Mouse (Mus musculus) granulocyte monocyte progenitor cell, adult 5-6 weeks (primary cell): ENCODE measurements around the gene Cacna2d3. TPM values are rescaled to one million over a fixed set of nuclear protein-coding genes. Genes with fewer than 3 reads are reported as not detected.

Experiments used
- ATAC-seq: replicated peaks from 2 replicates; pipeline ENCODE4 v1.8.0; 2016; ENCODE audit warnings: mild to moderate bottlenecking, moderate TSS enrichment, inconsistent platforms; ENCODE audit not compliant: poor library complexity, severe bottlenecking
- total RNA-seq, 2 experiments: library from RNA; stranded (forward) in 1 of 2; stranded (reverse) in 1 of 2; fragments of 200-712, 200-1000 nt in 1 of 2; fragments of >200 nt in 1 of 2; fragmentation: Nextera tagmentation in 1 of 2; gene quantifications; 2 replicates each; pipeline ENCODE4 v1.2.3; 2014 to 2017

Cacna2d3 gene
- total RNA-seq, 2 experiments from 2014 or later = not detected

DNA sequence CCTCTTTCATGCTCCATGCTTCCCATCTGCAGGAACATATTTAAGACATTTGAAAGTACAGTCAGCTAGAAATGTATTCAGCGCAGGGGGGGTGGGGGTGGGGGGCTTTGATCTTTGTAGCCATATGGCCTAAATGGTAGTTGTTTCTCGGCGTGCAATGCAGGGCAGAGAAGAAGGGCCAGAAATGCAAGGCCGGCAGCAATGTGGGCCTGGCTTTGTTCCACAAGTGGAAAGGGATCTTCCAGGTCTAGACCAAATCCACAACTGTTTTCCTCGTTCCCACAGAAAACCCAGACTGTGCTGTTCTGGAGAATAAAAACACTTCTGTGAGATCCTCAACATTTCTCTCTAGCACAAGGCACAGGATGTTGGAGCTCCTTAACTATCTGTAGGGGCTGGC lies 537.9 kb downstream of the Cacna2d3 start:
- ATAC-seq = no peak

GRCm38 (mm10) chr14:29179397-29179888 lies 542.2 kb downstream of the Cacna2d3 start:
- no peak for ATAC-seq

GRCm38 (mm10) chr14:29178695-29179396 lies 542.8 kb downstream of the Cacna2d3 start:
- ATAC-seq = no peak

DNA sequence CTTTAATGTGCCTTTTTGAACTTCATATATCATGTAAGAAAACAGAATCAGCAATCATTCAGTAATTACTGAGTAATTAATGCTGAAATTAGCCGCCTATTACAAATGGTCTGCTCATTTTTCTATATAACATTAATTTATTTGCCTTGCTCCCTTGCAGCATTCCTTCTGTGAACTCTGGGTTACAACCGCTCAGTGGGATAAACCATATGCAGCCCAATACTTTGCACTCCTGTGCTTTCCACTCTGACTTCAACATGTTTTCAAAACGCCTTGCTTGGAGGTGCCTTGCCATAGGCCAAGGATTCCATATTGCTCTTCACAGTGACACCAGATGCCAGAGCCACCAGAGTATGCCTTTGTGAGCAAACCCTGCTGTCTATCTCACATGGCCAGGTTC lies 546.9 kb downstream of the Cacna2d3 start:
- no peak for ATAC-seq

- no peak for ATAC-seq
Measured at GRCm38 (mm10) chr14:29172207-29172606, 549.5 kb downstream of the Cacna2d3 start.

DNA sequence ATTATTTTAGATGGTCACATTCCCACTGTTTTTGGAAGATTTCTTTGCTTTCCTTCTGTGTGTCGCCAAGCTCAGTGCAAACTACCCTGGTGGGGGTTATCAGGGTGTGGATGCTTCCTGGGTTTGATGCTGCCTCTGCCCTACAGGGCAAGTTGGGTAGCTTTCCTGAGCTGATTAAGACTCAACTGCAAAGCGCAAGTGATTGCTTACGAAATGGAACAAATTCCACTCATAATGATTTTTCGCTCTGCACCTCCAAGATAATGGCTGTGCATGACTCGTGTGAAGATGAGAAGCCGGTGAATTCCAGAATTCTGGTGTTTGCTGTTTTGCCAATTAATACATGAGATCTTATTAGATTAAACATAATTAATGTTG lies 557.0 kb downstream of the Cacna2d3 start:
- no peak for ATAC-seq

GRCm38 (mm10) chr14:29163998-29164652 lies 557.5 kb downstream of the Cacna2d3 start:
- ATAC-seq = no peak

DNA sequence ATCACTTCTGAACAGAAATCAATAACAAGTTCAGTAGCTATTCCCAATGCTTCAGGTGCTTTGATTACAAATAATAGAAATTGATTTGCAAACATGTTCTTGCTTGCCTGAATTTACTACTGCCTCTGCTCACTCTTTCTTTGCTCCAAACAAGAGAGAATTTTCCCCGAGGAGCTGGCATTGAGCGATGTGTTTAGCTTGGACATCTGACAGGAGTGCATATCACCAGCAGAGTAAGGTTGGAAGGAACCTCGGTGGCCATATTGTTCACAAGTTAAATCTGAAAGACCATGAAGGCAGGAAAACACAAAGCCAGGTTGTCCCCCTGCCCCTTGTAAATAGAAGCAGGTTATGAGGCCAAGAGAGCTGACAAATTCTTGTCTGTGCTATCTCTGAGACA lies 561.9 kb downstream of the Cacna2d3 start:
- no peak for ATAC-seq

DNA sequence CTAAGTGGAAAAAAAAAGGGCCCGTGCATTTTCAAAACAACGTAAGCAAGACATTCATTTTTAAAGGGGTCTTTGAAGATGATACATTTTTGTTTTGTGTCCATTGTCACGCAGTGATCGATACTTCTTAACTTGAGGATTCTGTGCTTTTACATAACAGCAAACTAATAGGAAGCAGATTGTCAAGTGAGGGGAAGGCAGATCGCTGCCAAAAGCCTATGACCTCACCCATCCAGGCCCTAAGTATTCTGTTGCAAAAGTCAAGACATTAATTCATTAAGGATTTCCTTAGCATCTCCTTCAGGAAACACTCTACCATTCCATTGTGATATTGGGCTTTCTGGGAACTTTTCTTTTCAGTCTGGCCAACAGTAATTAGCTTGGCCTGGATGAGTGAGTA lies 564.6 kb downstream of the Cacna2d3 start:
- no peak for ATAC-seq

GRCm38 (mm10) chr14:29144184-29144583 lies 577.5 kb downstream of the Cacna2d3 start:
- no peak for ATAC-seq

- ATAC-seq = no peak
Measured at GRCm38 (mm10) chr14:29137614-29138013, 584.0 kb downstream of the Cacna2d3 start.

DNA sequence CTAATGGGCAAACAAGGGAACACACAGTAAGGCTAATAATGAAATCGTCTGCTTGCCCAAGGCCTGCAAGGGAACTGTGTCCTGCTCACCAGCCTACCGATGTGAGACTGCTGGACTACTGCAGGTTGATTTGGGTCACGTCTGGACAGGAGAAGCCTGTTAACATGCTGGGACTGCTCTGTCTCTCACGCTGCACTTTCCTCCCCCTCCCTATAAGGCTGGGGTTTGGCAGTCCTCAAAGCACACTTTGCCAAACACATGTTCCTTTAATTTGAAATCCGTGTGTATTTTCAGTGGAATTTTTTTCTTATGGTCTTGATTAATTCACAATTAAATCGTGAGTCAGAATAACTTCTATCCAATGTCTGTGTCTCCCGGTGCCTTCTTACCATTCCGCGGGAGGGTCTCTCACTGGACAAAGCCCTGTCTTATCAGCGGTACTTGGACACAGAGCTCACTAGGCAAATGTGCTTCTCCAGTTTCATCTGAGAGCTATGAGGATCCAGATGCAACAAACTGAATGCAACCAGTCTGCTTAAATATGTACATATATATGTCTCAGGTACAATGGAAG lies 584.6 kb downstream of the Cacna2d3 start:
- no peak for ATAC-seq

- no peak for ATAC-seq
Measured at GRCm38 (mm10) chr14:29134901-29135300, 586.8 kb downstream of the Cacna2d3 start.

- no peak for ATAC-seq
Measured at GRCm38 (mm10) chr14:29130511-29130910, 591.2 kb downstream of the Cacna2d3 start.

GRCm38 (mm10) chr14:29123886-29124285 lies 597.8 kb downstream of the Cacna2d3 start:
- ATAC-seq = no peak

- no peak for ATAC-seq
Measured at GRCm38 (mm10) chr14:29122749-29123148, 598.9 kb downstream of the Cacna2d3 start.

DNA sequence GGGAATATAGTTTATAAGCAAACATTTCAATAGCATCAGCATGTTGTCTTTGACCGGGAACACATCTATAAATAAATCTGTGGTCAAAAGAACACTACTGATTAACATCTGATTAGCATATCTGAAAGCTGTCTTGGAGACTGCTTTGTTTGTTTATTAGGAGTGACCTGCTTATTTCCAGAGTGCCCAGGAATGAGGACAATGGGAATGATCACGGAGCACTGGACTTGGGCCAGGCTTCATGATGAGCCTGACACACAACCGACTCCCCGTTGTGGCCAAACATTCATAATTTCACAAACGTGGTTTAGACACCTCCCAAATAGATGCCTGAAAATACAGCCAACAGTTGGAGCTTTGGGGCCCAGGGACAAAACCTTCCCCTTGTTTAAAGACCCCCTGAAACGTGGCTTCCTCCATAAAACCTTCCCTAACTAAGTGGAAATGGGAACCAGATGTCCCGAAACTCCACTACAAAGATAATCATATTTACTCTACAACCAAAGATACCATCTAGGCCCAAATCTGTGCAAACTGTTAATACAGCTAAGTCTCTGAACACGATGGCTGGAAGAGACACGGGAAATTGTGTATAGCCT lies 607.7 kb downstream of the Cacna2d3 start:
- no peak for ATAC-seq

GRCm38 (mm10) chr14:29111666-29112065 lies 610.0 kb downstream of the Cacna2d3 start:
- ATAC-seq = no peak

DNA sequence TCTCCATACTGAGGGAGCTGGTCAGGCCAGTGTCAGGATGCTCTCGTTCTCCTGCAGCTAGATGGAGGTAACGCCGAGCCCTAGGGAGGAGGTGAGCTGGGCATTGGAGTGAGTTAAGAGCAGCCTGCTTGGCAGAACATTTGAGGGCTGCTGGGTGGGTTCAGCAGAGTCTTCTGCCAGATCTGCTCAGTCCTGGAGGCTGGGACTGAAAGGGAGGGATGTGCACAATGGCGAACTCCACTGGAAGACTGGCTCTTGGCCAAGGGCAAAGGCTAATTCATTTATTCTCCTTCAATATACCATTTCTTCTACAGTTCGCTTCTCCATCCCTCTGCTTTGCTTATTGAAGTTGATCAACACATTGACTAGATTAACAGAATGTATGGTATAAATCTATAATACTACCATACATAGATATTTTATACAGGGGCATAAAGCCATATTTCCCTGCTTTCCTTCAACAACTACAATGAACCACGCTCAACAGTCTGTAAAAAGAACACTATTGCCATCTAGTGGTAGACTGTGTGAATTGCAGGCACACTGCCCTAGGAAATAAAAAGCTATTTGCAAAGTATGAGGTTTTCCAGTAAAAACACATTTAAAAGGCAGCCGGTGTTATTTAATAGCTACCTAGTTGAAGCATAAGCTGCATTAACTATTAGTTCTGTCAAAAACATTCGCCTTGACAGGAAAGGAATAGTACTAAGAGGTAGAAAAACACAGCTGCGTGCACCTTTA lies 611.1 kb downstream of the Cacna2d3 start:
- no peak for ATAC-seq

- ATAC-seq = no peak
Measured at GRCm38 (mm10) chr14:29107464-29107863, 614.2 kb downstream of the Cacna2d3 start.
